Mouse (Mus musculus): ENCODE results near the gene Zfp933.
"Not testable (repeated sequence)": the region's sequence is repeated elsewhere in the genome, so short reads cannot be mapped to it uniquely, and the experiment has no call there.

DNA sequence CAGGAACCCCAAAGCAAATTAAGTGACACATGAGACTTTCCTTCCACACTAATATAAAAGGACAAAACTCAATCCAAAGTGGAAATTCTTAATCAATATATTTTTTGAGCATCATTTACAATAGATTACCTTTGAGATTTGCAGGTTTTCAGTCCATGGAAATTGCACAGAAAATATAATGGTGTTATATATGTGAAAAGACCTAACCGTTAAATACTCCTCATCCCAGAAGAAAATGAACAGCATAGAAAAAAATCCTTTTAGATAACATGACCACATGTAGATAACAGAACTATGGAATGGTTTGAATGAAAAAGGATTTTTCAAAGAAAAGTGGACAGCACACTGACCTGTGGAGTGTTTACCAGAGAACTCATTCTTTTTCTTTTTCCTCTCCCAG, 52.9 kb downstream of the Zfp933 start:
- TF ChIP-seq TAL1, GATA1 (IDR thresholded peaks at IDR 0.05; ENCODE audit: low read length): not testable (repeated sequence)

Data from erythroblast, embryonic 14.5 days (primary cell).